Mouse (Mus musculus) left cerebral cortex, postnatal 10 days (tissue): ENCODE measurements at regions not wholly inside any gene's neighbourhood (a gene's known extent, or its start where the extent isn't known, plus 50 kb on each side); places are given as distances from the start of the nearest gene placed in this dataset.

ENCODE experiments used
- DNase-seq, 2 experiments: peaks; one replicate each; pipeline ENCODE4 v3.0.0; 2021 to 2022; ENCODE audit warnings: low spot score in 2 of 2, mixed read lengths in 1 of 2; ENCODE audit errors: extremely low spot score in 1 of 2
- intact Hi-C: fragments of 180-260 bp; cut with DNase I; formaldehyde crosslinking; loops from one replicate; pipeline ENCODE4 v1.15.1; 2025

DNA sequence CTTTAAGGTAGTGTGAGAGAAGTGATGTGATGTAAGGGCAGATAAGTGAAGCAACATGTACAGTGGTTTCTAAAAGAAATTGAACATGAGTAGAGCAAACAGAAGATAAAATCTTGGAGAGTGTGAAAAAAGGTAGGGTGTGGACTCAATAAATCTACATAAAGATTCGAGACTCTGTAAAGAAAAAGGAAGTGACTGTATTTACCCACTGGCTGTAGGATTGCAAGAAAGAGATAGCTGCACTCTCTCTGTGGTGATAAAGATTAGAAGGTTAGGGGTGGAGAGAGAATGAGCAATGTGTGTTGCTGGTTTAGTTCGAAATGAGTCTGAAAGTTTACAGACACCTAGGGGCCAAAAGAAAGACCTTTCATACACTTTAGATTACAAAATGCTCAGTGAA lies 555.8 kb downstream of the Gm43517 start:
- no peak for DNase-seq
- intact Hi-C loops, result loop anchor here (10.0 kb wide), 1 partner anchor 324 kb away; no protein-coding TSS in a partner anchor

DNA sequence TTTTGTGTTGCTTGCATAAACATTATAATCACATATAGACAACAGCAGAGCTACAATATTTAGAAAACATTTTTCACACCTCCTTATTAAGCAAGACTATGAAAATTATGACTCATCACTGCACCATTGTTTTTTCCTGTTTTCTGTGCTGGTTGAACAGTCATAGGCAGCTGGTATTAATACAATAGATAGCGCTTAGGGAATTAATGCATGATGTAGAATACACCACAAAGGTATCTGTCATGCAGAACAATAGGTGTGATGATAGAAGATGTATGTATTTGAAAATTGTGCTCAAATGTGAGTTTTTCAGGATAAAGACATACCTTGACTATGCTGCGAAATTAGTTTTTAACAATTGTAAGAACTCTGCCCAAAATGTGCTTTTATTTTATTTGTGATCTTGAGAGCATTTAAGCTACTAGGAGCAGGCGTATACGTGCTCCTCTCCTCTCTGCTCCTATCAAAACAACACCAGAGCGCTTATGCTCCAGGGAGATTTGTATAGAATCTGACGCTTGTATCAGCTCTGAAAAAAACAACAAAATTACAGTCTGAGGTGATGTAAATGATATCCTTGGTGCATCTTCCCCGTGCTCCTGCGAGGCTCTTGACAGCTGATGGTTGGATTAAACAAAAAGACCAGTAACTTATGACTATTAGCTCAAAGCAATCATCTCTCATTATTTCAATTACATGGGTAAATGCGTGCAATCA lies 560.1 kb downstream of the Gm43517 start:
- intact Hi-C loops, result loop anchor here (5.0 to 10.0 kb wide), 5 partner anchors 183 to 463 kb away; no protein-coding TSS in a partner anchor
- DNase-seq, result no peak

DNA sequence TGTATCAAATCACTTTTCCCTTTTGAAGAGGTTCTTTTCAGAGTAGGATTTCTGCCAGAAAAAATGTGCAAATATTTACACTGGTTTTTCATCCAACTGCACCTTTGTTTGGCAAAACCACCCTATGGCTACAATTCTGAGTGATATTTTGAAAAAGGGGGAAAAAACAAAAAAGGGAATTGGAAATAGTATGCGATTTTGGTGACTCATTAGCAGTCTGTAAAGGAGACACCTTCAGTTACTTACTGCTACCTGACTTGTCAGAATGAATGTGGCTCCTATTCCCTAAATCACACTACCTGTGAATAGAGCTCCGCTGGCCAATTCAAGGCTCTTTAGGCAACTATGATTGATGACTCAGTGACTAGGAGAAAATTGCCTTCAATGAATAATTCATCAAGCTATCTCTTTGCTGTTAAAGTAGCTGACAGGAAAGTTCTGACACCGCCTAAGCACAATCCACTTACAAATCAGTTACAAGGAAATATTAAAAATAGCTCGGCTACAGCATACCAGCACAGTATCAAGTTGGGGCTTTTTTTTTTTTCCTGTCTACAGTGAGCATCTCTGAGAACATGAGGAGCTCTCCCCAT lies 560.8 kb downstream of the Gm43517 start:
- DNase-seq, result no peak
- intact Hi-C loops, result loop anchor here (5.0 to 10.0 kb wide), 5 partner anchors 183 to 463 kb away; no protein-coding TSS in a partner anchor

DNA sequence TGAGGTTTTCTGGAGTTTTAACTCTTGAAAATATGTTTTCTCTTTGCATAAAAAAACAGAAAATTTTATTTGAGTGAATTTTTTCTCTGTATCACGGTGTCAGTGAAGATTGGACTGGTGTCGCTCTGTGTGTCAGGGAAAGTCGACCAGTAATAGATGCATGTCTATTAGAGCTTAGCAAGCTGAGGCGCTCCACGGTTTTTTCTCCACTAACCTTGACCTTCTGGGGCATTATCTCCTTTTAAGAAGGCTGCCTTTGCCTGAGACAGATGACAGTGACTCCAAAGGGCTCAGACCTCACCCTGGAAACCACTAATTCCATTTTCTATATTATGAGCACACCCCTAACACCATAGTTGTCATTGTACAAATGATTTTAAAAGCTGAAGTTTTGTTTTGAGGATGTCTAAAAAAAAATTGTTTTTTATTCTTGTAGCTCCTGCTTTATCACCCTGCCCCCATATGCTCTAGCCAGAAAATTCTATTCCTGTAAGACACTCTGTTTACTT lies 561.8 kb downstream of the Gm43517 start:
- DNase-seq, result no peak
- intact Hi-C loops, result loop anchor here (5.0 to 10.0 kb wide), 5 partner anchors 185 to 465 kb away; no protein-coding TSS in a partner anchor

DNA sequence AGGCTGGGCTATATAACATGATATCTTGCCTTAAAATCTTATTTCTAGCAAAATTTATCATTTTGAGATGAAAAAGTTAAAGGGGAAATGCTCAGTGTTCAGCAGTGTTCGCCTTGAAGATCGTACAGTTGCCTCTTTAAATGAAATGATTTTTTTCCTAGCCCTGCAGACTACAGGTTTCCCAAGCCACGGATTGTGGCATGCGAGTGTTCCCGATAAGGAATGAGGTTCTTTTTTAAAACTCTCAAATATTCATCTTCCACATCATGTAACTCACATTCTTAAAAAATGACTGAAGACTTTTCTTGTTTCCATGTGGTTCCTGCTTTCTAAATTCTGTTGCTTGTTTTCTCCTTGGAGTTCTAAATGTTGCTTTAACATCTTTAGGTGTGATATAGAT lies 566.0 kb downstream of the Gm43517 start:
- intact Hi-C loops, result loop anchor here (5.0 to 10.0 kb wide), 5 partner anchors 131 to 994 kb away; no protein-coding TSS in a partner anchor
- no peak for DNase-seq

DNA sequence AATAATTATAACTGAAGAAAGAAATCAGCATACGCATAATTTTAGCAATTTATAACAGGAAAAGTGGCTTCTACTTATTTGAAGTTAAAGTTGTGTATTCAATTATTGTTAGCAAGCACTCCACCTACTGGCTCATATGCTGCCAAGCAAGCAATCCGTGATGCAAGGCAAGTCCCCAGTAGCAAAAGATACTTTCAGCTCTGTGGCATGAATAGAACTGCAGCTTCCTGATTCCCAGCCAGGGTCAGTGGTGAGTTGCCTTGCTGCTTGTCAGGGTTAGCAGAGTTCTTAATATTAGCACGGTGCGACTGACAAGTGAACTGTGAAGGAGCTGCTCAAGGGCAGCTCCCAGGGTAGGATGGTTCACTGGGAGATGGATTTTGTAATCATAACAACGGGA lies 566.8 kb downstream of the Gm43517 start:
- DNase-seq, result peak; percentile 43 to 76
- intact Hi-C loops, result loop anchor here (5.0 to 10.0 kb wide), 5 partner anchors 130 to 993 kb away; no protein-coding TSS in a partner anchor

DNA sequence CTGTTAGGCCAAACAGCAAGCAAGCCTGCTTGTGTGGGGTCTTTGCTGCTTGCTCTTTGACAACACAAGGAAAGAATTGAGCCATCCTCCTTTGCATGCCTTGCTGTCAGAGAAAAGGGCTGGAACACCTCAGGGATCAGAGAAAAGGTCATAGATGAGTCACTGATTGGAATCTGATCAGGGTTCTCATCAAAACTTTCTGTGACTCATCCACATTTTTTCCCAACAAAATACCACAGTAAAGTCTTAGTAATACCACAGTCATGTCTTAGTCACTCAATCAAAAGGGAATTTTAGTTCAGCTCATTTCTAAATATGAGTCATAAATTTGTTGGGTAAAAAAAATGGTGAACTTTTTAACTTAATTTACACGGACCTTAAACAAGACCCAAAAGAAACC lies 583.1 kb downstream of the Gm43517 start:
- intact Hi-C loops, result no loop called here
- DNase-seq, result no peak

DNA sequence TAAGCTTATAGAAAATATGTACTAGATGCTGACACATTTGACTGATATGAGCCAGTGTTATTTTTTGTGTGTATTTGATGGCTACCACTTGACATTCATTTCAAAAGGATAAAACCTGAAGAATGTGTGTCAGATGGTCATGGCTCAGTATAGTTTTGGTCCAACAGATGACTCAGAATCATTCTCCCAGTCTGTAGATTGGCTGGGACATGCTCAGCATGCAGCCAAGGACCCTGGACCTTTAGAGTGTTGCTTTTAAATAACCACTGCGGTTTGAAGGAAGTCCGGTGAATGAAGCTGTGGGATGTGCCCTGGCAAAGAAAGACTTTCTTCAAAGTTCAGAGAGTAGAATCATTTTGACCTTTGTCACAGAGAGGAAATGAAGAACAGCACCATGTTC lies 584.6 kb downstream of the Gm43517 start:
- intact Hi-C loops, result no loop called here

DNA sequence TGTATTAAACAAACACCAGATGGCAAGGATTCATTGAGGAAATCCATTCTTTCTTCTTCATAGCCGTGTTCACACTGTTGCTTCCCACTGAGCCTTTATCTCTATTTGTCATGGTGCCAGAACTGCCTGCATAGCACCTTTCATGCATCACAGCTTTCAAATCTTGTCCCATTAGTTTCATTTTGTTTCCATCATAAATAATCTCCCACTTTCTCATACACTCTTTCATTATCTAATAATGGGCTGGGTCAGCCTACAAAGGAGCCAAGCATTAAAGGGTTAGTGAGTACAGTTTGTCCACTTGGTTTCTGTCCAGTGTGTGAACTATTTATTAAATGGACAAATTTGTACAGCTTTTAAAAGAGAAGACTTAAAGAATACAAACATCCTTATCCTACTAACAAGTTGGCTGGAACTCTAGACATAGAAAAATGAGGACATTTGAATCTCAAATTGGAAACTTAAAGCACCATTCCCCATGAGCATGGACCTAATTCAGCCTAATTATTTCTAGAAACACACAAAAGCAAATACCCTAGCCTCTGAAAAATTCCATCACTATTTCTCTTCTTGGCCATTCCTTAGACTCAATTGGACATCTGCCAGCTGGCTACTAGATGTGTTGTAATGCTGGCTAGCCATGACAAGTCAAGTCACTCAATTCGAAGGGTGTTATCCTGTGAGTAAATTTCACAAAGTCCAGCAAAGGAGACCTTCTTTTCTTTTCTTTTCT lies 589.8 kb downstream of the Gm43517 start:
- no peak for DNase-seq
- intact Hi-C loops, result no loop called here

More for the DNA sequence above, 584.6 kb downstream of the Gm43517 start:
- no peak for DNase-seq

DNA sequence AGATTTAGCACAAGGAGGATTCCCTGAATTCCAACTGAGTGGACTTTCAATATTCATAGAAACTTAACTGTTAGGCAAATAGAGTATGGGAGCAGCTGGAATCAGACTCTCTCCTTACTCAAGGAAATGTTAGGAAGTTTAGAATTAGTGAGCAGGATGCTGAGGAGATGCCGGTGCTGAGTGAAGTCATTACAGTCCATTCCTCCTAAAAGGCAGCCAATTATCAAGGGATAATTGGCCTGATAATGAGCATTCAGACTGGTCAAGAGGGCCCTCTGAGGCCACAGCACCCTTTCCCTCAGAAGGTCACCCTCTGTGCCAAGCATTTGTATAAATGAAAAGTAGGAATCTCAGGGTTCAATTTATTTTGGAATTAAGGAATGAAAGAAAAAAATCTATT lies 590.6 kb downstream of the Gm43517 start:
- no peak for DNase-seq
- intact Hi-C loops, result no loop called here

DNA sequence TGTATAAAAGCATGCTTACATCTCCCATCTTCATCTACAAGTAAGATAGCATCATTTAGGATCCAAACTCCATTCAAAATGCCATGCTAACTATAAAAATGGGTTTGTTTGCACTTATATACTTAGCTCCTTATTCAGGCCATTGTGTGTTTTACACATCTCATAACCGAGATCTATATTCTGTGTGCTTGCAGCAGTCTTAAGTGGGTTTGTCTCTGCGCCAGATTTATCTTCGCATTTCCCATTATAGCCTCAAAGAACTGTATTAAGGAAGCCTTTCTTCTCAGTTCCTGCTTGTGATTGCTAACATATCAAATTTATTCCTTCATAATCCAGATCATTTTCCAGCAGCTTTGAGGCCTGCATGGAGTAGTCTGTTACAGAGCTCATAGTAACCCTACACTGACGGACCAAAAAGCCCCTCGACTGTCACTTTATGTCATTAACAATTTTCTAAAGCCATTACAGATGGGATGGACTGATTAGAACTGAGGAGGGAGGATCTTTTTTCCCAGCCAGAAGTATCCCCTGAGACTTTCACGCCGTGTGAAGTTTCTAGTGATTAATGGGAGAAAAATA lies 607.6 kb downstream of the Gm43517 start:
- intact Hi-C loops, result no loop called here
- peak in 1 of 2 experiments; percentile 68 for DNase-seq

DNA sequence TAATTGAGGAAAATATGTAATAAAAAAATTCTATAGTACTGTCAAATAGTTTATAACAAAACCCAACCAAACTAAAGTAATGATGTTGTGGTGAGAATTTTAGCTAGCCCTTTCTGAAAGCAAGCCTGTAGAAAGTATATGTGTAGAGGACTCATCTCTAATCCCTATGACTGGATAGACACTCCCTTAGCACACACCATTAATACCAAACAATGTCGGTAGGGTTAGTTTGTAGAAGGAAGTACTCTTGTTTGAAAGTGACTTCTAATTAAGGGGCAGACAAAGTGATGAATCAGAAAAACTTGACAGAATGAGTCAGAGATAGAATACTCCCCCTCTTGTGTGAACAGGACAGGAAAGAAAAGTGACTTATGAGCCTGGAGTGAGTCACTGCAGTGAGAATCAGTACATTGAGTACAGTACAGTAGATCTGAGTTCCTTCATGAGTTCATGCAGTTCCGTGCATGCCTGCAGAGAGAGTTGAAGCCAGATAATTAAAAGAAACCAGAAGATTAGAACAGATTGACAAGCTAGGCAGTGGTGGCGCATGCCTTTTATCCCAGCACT lies 610.0 kb downstream of the Prkd1 start:
- DNase-seq, result no peak
- intact Hi-C loops, result no loop called here

DNA sequence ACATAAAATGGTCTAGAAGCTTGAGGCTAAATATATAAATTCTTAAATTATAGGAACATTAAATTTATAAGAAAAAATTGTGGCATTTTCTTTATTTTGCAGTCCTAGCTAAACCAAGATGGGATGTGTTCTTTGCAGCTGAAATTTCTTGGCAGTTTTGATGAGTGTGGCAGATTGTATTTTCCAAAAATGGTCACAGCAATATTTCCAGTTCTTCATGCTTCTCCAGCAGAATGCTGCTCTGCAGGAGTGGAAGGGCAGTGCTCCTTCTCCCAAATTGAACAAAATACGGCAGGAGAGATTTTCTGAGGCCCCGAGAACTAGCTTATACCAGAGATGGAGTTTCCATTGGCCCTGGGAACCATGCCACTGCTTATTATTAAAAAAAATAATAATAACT lies 587.6 kb downstream of the Prkd1 start:
- intact Hi-C loops, result no loop called here
- no peak for DNase-seq

DNA sequence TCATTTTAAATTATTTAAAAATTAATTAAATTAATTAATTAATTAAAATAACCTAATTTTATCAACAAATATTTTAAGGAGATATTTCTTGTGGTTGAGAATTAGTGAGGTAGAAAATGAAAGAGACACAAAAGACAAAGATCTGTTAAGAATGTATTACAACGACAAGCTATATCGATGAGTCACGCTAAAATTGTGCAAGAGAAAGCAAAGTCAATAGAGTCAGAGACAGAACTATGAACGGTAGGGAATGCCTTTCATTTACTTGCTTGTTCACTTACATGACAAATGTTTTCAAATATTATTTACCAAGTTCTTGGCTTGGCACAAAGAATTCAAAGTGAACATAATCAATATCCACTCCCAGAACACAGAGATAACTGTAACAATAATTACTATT lies 582.5 kb downstream of the Prkd1 start:
- no peak for DNase-seq
- intact Hi-C loops, result no loop called here

DNA sequence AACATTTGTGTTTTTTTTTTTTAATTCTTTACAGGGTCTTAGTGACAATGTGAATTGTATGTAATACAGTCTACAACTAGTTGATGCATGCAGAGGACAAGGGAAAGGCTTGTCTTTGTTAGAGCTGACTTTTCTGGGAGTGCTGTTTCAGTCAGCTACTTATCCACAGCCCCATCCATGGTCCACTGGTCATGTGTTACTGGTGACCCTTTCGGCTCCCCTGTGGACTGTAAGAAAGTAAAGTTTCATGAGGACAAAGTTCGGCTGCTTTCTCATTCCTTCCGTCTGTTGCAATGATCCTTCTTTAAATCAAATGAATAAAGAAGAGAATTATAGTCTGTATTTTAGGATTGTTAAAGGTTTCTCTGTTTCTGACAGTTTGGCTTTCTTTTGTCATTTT lies 577.1 kb downstream of the Prkd1 start:
- intact Hi-C loops, result no loop called here
- no peak for DNase-seq

DNA sequence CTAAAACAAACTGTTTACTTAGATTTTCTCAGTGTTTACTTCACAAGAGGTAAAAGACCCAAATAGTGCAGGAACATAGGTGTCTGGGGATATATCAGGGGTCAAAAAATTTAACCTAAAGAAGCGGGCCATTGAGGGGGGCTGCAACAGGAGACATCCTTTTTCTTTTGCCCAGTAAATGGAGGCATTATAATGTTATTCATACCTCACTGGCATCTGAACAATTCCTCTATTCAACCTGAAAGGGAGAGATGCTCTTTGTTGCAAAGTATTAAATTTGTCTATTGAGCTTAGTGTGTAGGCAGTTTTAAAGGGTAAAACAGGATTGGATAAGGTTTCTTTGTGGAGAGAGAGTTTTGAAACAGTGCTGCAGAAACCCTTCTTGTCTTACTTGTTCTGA lies 576.5 kb downstream of the Prkd1 start:
- intact Hi-C loops, result no loop called here
- DNase-seq, result no peak

DNA sequence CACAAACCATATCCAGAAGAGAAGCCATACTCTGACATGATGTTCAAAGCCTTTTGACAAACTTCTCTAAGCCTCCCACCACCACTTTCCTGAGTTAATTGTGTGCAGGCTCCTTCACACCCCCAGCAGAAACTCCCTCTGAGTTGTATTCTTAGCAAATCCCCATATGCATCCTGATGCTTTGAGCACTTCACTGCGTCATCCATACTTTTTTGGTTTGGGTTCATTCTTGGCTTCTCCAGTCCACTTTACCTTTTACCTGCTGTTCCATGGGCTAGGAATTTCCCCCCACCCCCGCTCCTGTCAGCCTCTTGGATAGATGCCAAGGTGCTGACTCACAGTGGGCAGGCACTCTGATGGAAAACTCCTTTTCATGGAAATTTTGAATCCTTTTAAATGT lies 575.2 kb downstream of the Prkd1 start:
- DNase-seq, result no peak
- intact Hi-C loops, result no loop called here

DNA sequence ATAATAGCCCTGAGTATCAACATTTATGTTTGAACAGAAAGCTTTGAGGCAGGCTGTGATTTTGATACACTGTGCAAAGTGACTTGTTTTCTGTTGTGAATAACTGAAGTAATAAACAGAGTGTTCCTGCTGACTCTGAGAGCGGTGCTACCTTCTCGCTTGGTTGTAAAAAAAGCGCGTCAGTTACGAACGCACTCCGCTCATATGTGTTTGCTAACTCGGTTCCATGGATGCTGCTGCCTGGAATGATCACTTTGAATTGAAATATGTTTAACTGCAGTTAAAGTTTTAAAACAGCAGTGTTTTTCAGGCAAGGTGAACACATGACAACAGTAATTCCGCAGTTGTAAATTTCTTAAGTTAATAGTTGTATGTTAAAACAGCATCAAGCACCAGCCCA lies 567.7 kb downstream of the Prkd1 start:
- DNase-seq, result no peak
- intact Hi-C loops, result loop anchor here (5.0 kb wide), 2 partner anchors 129 to 689 kb away; no protein-coding TSS in a partner anchor

DNA sequence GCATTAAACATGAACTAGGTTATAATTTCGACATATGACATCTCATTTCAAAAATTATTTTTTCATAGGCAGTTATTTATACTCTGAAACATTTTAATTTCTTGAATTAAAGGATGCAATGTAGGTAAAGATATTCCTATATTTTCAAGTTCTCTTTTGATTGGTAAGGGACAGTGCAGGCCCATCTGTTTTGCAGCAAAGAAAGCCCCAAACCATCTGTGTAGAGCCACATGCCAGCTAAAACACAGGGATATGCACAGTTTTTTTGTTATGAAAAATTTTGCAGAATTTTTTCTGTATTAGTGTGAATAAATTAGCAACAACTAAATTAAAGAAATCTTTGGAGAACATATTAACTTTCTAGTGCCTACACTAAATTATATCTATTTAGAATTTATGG lies 567.3 kb downstream of the Prkd1 start:
- intact Hi-C loops, result loop anchor here (5.0 kb wide), 2 partner anchors 129 to 689 kb away; no protein-coding TSS in a partner anchor
- no peak for DNase-seq
